13 mouse cellular contexts compared by ENCODE assay signal in the genomic region with DNA sequence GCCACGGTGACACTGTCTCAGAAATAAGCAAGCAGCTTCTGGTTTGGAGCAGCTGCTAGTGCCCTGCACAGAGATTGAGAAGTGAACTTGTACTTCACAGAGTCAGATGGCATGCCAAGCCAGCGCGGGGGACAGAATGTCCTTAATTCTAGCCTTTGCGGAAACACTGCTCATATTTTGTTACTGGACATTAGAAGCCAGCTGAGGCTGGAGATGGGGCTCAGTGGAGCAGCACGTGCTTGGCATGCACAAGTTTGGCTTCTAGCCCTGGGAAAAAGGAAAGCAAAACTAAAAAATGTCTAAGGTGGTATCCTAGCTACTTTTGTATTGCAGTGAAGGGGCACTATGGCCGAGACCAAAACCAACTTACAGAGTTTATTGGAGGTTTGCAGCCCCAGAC. TPM values are rescaled to one million over a fixed set of nuclear protein-coding genes. Genes with fewer than 3 reads are reported as not detected.
DNase-seq lines count a peak whose midpoint lies in the region; ATAC-seq and TF ChIP-seq lines count a peak whose summit lies in the region.
"Had no signal": no experiment of that assay in that cellular context is flagged by ENCODE, and none has a peak within 500 bp of the region (broad histone marks: within the 10 kb centered on the region; RNA-seq: fewer than 3 reads in every experiment).

No protein-coding gene starts in this region.

- no peak overlapping the region for H3K4me2 ChIP-seq in kidney, embryonic 16.5 days (replicated peaks; ENCODE audit: low read depth, low read length)
- H3K4me2 ChIP-seq: heart, embryonic 15.5 days had no signal

- peak overlapping the region; percentile 61; the same call in 1 of the 2 replicates for H3K27ac ChIP-seq in kidney, embryonic 16.5 days (ENCODE audit: low read length)
- no peak overlapping the region; the same call in 1 of the 2 replicates for H3K27ac ChIP-seq in cerebellum, adult 2 months (ENCODE audit: insufficient read depth, low read length)
- H3K27ac ChIP-seq: heart, embryonic 15.5 days had no signal

- H3K9ac ChIP-seq in kidney, embryonic 16.5 days (replicated peaks; ENCODE audit: low read length), result no peak overlapping the region
- H3K9ac ChIP-seq: heart, embryonic 15.5 days had no signal

- peak; percentile 62 for DNase-seq in gastrocnemius, adult 18-20 months (ENCODE audit: low spot score)
- DNase-seq in gastrocnemius, postnatal 4 days (ENCODE audit: low spot score in 2 of 2), result no peak
- DNase-seq in testis, postnatal 14 days (ENCODE audit: low spot score), result peak; percentile 46
- no peak for DNase-seq in testis, postnatal 10 days (ENCODE audit: low spot score)
- peak; percentile 53 for DNase-seq in skeletal muscle tissue, adult 2 months (ENCODE audit: low read depth, low spot score)
- DNase-seq in cerebellum, adult 2 months, result no peak
- DNase-seq: cerebellum, adult 11-12 months; thymus, postnatal 4 days had no signal

- no peak for TF ChIP-seq POLR2A in cerebellum, adult 2 months (IDR thresholded peaks at IDR 0.05; ENCODE audit: borderline replicate concordance, insufficient read depth, low read length)

- no peak for TF ChIP-seq CTCF in cerebellum, adult 2 months (IDR thresholded peaks at IDR 0.05; ENCODE audit: borderline replicate concordance, insufficient read depth, low read depth, low read length)

- H3K4me1 ChIP-seq in kidney, embryonic 16.5 days (ENCODE audit: insufficient read depth, low read length), result peaks cover 5% of the 10 kb centered on the region; the same call in 1 of the 2 replicates
- no peaks in the 10 kb centered on the region for H3K4me1 ChIP-seq in cerebellum, adult 2 months (ENCODE audit: control insufficient read depth, insufficient read depth, low read length)
- H3K4me1 ChIP-seq: heart, embryonic 15.5 days had no signal

- no peaks in the 10 kb centered on the region for H3K9me3 ChIP-seq in kidney, embryonic 16.5 days (ENCODE audit: low read length)
- H3K9me3 ChIP-seq: heart, embryonic 15.5 days had no signal

- H3K27me3 ChIP-seq in kidney, embryonic 16.5 days (ENCODE audit: insufficient read depth, low read length), result no peaks in the 10 kb centered on the region
- H3K27me3 ChIP-seq in cerebellum, adult 2 months (ENCODE audit: control insufficient read depth, insufficient read depth, low read length), result no peaks in the 10 kb centered on the region
- H3K27me3 ChIP-seq: heart, embryonic 15.5 days had no signal

- no peak for ATAC-seq in kidney, embryonic 16.5 days (ENCODE audit: low FRiP score, low TSS enrichment)
- ATAC-seq in granulocyte monocyte progenitor cell, adult 5-6 weeks (replicated peaks; ENCODE audit: poor library complexity, severe bottlenecking), result no peak

- WGBS in kidney, embryonic 16.5 days, result 64% methylated on average over 6 of the region's 6 CpGs
- WGBS in cerebellum, adult 2 months, result 27% methylated on average over 6 of the region's 6 CpGs

- H3K4me3 ChIP-seq in kidney, embryonic 16.5 days (ENCODE audit: low read length), result no peak overlapping the region
- no peak overlapping the region for H3K4me3 ChIP-seq in cerebellum, adult 2 months (replicated peaks; ENCODE audit: insufficient read depth, low read depth, low read length)
- H3K4me3 ChIP-seq: erythroblast, embryonic 14.5 days; heart, embryonic 15.5 days had no signal

- H3K36me3 ChIP-seq in kidney, embryonic 16.5 days (ENCODE audit: insufficient read depth, low read length), result no peaks in the 10 kb centered on the region
- H3K36me3 ChIP-seq: heart, embryonic 15.5 days had no signal

RNA-seq across cellular contexts. Expression of a gene that starts 7.3 kb away (rescaled TPM):
- total RNA-seq in gastrocnemius, adult 18-20 months (2021), result 1 to 10 TPM in 1 of 2 experiments, under 1 TPM in 1; 0.98 to 1.6 TPM
- 1 to 10 TPM; 6.8 to 8.6 TPM for total RNA-seq in gastrocnemius, postnatal 4 days (2021)
- polyA plus RNA-seq in kidney, embryonic 16.5 days (2015; fragmentation: Nextera tagmentation; extraction: Ambion mirVana), result 17.4 and 19.5 TPM in 2 replicates
- total RNA-seq in granulocyte monocyte progenitor cell, adult 5-6 weeks (2014; fragmentation: Nextera tagmentation), result 3.2 and 5.2 TPM in 2 replicates
- 1.2 and 1.3 TPM in 2 replicates for total RNA-seq in granulocyte monocyte progenitor cell, adult 5-6 weeks (2017)
- polyA plus RNA-seq in cerebellum, adult 2 months (2012; rRNA removed), result 20.9 and 21.9 TPM in 2 replicates

RNA-seq across cellular contexts. Expression of a gene that starts 14.0 kb away (rescaled TPM):
- total RNA-seq in gastrocnemius, adult 18-20 months (2021), result not detected
- not detected for total RNA-seq in gastrocnemius, postnatal 4 days (2021)
- polyA plus RNA-seq in kidney, embryonic 16.5 days (2015; fragmentation: Nextera tagmentation; extraction: Ambion mirVana), result 0.06 and 0.09 TPM in 2 replicates
- total RNA-seq in granulocyte monocyte progenitor cell, adult 5-6 weeks (2014; fragmentation: Nextera tagmentation), result 0.58 TPM in 1 of 2 replicates, not detected in the other
- total RNA-seq in granulocyte monocyte progenitor cell, adult 5-6 weeks (2017), result not detected in 2 replicates
- 0.73 and 1.1 TPM in 2 replicates for polyA plus RNA-seq in cerebellum, adult 2 months (2012; rRNA removed)
- total RNA-seq: neutrophil, adult 5-6 weeks had no signal
- polyA plus RNA-seq: erythroblast, embryonic 14.5 days; heart, embryonic 15.5 days had no signal

RNA-seq across cellular contexts. Expression of a gene that starts 40.0 kb away (rescaled TPM):
- under 1 TPM in 1 of 2 experiments, not detected in 1; 0.09 TPM for total RNA-seq in gastrocnemius, adult 18-20 months (2021)
- total RNA-seq in gastrocnemius, postnatal 4 days (2021), result under 1 TPM; 0.32 to 0.36 TPM
- 0.49 and 0.81 TPM in 2 replicates for polyA plus RNA-seq in kidney, embryonic 16.5 days (2015; fragmentation: Nextera tagmentation; extraction: Ambion mirVana)
- total RNA-seq in granulocyte monocyte progenitor cell, adult 5-6 weeks (2014; fragmentation: Nextera tagmentation), result 0.32 and 0.64 TPM in 2 replicates
- total RNA-seq in granulocyte monocyte progenitor cell, adult 5-6 weeks (2017), result 0.31 TPM in 1 of 2 replicates, not detected in the other
- polyA plus RNA-seq in cerebellum, adult 2 months (2012; rRNA removed), result 0.57 and 0.60 TPM in 2 replicates

Comparison
In these comparisons a context has a peak if more than half of its experiments do, and no peak if none do; other contexts are left out.
1. DNase-seq: peak in gastrocnemius, adult 18-20 months (single experiment), testis, postnatal 14 days (single experiment) and skeletal muscle tissue, adult 2 months (single experiment); none in gastrocnemius, postnatal 4 days (0 of 2), testis, postnatal 10 days (single experiment) and cerebellum, adult 2 months (0 of 2).